Mouse (Mus musculus): ENCODE measurements at regions not wholly inside any gene's neighbourhood (a gene's known extent, or its start where the extent isn't known, plus 50 kb on each side); places are given as distances from the start of the nearest gene placed in this dataset.

- DNase-seq (ENCODE audit: low spot score in 2 of 2): no peak
Observed at GRCm38 (mm10) chr5:118316310-118317017, 71.4 kb downstream of the 2410131K14Rik start.

DNA sequence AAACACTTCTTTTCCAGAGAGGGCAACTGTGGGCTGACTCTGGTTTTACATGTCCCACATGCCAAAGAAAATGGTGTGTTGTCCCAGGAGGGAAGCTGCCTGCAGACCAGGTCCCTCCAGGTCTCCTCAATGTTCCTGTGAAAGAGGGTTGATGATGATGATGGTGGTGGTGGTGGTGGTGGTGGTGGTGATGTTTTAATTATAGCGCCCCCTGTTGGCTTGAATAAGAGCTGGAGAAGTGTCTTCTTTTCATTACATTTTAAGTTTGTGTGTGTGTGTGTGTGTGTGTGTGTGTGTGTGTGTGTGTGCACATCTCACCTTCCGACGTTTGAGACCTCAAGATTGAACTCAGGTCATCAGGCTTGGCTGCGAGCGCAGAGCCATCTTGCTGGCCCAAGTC lies 73.0 kb downstream of the 2410131K14Rik start:
- DNase-seq (ENCODE audit: low spot score in 2 of 2): no peak

DNA sequence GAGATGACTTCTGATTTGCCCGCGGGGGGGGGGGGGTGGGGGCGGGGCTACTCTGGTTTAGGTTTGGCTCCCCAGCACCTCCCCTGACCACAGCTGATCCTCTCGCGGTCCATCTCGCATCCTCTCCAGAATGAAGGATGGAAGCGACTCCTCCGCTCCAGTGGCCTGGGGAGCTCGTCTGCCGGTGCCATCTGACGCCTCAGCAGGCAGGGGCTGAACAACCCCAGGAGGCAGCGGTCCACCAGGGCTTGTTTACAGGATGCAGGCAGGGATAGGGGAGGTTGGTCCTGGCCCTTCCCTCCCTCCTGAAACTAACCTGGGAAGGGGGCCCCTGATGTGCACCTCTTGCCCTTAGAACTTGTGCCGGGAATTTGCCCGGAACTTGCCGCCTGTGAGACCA lies 73.9 kb downstream of the 2410131K14Rik start:
- DNase-seq (ENCODE audit: low spot score in 2 of 2): no peak

DNA sequence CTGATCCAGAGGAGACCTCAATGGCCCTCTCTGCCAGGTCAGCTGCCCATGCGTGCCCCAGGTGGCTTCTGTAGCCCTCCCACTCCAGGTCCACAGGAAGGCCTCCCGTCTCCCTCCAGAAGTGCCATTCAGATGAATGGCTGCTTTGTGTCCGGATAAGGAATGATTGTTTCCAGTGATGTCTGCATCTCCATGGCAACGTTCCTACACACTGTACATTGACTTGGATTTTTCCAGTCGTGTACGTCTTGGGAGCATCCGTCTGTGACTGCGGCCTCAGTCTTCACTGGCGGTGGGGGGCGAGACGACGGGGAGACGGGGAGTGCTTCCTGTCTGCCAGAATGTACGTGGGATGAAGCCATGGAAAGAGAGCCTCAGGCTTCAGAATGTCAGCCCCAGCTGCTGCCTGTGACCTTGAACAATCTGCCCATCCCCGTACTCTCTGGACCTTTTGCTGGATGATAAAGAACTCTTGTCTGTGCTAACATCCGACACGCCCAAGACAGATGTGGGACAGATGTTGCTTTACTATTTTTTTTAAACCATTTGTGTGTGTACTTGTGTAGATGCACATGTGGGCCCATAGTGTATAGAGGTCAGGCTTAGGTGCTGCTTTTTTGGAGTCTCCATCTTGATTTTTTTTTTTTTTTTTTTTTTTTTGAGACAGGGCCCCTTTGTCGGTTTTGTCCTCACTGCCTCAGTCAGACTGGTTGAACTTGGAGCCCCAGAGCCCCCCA lies 76.9 kb downstream of the 2410131K14Rik start:
- DNase-seq (ENCODE audit: low spot score in 2 of 2): no peak

GRCm38 (mm10) chr5:118323151-118323550 lies 78.1 kb downstream of the 2410131K14Rik start:
- DNase-seq (ENCODE audit: low spot score in 2 of 2): no peak

GRCm38 (mm10) chr5:118326837-118327541 lies 82.0 kb downstream of the 2410131K14Rik start:
- DNase-seq (ENCODE audit: low spot score in 2 of 2): no peak

DNA sequence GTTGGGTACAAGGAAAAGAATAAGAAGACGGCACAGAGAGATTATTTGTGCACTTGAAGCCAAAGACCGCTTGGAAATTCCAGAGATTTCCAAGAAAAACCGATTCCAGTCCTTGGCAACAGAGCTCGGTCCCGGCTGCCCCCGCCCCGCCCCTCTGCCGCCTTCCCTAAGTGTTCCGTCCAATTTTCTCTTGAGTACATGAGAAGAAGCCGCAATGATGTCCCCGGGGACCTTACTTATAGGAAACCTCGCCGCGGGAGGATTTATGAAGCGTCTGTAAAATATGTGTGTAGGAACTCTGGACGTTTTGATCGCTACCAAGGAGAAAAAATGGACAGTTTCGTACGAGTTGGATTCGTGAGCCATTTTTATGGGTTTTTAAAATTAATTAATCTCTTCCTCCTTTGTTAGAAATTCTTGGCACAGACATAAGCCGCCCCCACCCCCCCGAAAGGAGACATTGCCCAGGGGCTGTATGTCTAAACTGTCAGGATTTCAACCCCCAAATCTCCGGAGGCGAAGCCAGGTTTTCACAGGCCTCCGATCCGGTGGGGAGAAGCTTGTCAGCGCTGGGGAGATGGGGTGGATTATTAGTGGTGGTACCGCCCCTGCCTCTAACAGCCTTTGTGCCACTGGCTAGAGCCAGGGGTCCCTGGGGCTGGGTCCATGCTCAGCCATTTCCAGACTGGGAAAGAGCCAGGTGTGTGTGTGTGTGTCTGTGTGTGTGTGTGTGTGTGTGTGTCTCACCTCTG lies 83.1 kb downstream of the 2410131K14Rik start:
- no peak for DNase-seq (ENCODE audit: low spot score in 2 of 2)

GRCm38 (mm10) chr5:118329143-118329542 lies 84.1 kb downstream of the 2410131K14Rik start:
- DNase-seq (ENCODE audit: low spot score in 2 of 2): no peak

GRCm38 (mm10) chr5:118331286-118331607 lies 86.2 kb downstream of the 2410131K14Rik start:
- DNase-seq (ENCODE audit: low spot score in 2 of 2): no peak

- DNase-seq (ENCODE audit: low spot score in 2 of 2): peak; percentile 56 to 75
Observed at GRCm38 (mm10) chr5:118331608-118332394, 86.8 kb downstream of the 2410131K14Rik start.

GRCm38 (mm10) chr5:118334054-118334453 lies 89.0 kb downstream of the 2410131K14Rik start:
- no peak for DNase-seq (ENCODE audit: low spot score in 2 of 2)

DNA sequence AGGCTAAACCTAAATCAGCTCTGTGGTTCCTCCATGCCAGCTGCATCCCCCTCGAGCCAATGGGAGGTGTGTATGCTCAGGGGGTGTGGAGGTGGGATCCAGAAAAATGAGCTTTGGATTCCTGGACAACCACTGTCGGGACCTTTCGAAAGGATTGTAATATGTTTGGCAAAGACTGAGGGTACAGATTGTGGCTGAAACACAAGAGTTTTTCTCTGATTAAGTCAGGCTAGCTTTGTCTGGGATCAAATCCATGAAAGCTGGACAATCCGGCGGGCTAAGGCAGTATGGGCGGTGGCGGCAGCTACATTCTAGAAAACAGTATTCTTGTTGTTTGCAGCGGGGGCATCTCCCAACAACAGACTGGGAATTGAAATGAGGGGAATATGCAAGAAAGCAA lies 93.2 kb downstream of the 2410131K14Rik start:
- no peak for DNase-seq (ENCODE audit: low spot score in 2 of 2)

GRCm38 (mm10) chr5:118339676-118340661 lies 94.9 kb downstream of the 2410131K14Rik start:
- DNase-seq (ENCODE audit: low spot score in 2 of 2): no peak

DNA sequence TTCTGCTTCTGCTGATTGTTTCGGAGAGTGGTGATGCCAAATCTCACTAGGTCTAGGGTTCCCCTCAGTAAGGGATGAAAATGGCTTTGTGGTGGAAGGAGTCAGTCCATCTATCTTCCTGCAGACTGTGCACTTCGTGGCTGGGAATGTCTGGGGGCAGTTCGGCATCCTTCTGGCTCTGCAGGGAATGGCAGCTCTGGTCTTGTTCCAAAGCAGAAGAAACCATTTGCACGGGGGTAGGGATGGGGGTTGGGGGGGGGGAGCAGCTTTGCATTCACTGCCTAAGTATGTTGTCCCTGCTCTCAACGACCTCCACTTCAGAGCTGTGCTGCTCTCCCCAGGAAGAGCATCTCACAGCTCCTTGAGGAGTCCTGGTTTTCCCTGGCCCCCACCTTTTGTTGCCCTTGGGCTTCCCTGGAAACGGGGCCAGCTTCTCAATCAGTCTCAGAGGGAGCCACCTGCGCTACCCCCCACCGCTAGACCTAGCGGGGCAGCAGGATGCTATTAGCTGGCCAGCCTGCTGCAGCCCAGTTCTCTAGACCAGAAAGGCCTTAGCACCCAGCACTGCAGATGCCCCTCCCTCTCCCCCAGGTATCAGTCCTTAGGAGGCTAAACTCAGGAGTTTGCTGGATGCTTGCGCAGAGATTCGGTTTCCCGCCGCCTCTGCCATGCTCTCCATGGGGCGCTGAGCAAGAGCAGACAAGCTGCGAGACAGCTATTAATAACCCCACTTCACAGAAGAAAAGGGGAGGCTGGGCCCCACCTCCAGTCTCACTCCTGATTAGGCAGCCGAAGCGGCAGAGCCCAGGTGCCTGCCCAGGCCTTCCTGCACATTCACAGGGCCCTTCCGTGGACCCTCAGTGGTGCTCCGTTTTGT lies 98.7 kb downstream of the 2410131K14Rik start:
- DNase-seq (ENCODE audit: low spot score in 2 of 2): no peak

- DNase-seq (ENCODE audit: low spot score in 2 of 2): no peak
Observed at GRCm38 (mm10) chr5:118345226-118345625, 100.2 kb downstream of the 2410131K14Rik start.

GRCm38 (mm10) chr5:118349057-118349456 lies 104.0 kb downstream of the 2410131K14Rik start:
- DNase-seq (ENCODE audit: low spot score in 2 of 2): no peak

DNA sequence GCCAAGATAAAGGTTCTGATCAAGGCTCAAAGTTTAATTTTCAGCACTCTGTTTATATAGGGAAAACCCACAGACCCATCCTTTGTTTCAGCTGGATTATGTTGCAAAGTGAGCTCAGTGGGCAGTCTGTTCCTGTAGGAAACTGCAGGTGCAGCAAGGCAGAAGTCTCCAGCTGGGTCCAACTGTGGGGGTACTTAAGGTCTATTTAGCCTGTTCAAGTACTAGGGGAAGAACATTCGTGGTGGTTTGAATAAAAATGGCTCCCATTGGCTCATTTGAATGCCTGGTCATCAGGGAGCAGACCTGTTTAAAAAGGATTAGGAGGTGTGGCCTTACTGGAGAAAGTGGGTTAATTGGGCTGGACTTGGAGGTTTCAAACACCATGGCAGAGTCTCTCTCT lies 106.3 kb downstream of the 2410131K14Rik start:
- DNase-seq (ENCODE audit: low spot score in 2 of 2): no peak

DNA sequence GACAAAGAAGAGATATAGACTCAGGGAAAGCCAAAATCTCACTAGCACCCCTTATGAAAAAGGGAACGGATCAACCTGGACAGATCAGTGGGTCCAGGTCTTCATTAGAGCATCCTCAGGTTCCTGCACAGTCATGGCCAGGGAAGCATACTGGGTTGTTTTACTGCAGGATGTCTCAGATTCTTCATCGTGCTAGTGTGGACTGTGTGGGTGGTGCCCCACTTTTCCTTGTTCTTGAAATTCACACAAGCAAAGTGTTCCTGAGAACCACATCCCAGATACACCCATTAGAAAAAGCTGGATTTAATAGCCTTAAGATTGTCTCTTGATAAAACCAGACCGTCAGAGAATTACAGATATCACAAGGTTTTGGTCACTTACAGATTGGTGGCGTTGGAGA lies 107.1 kb downstream of the 2410131K14Rik start:
- DNase-seq (ENCODE audit: low spot score in 2 of 2): no peak
